Mouse (Mus musculus) hindbrain, embryonic 14.5 days (tissue): ENCODE results near the gene Col19a1. TPM values are rescaled to one million over a fixed set of nuclear protein-coding genes. Genes with fewer than 3 reads are reported as not detected.

Experiments used
- ATAC-seq: fragments of 200-750 bp; cut with Nextera tagmentation; 2 replicates; pipeline ENCODE4 v1.8.0; 2017; ENCODE audit warnings: moderate number of reproducible peaks, mild to moderate bottlenecking, moderate TSS enrichment, moderate library complexity; ENCODE audit not compliant: low FRiP score
- DNase-seq: peaks from one replicate; pipeline ENCODE4 v3.0.0-alpha.2; 2015; ENCODE audit warnings: low spot score
- H3K27ac ChIP-seq: fragments of 300-500 bp; sonication (generic); 2 replicates; pipeline ENCODE4 v1.5.1; 2014; ENCODE audit warnings: mild to moderate bottlenecking, moderate library complexity
- H3K27me3 ChIP-seq: fragments of 300-500 bp; sonication (generic); 2 replicates; pipeline ENCODE4 v1.6.1; 2014; ENCODE audit warnings: mild to moderate bottlenecking, low read length, mixed read lengths; ENCODE audit not compliant: control insufficient read depth, insufficient read depth
- H3K36me3 ChIP-seq: fragments of 300-500 bp; sonication (generic); replicated peaks from 2 replicates; pipeline ENCODE4 v1.6.1; 2014; ENCODE audit not compliant: control insufficient read depth, insufficient read depth
- H3K4me1 ChIP-seq: fragments of 300-500 bp; sonication (generic); replicated peaks from 2 replicates; pipeline ENCODE4 v1.6.1; 2014; ENCODE audit warnings: antibody characterized with exemption, low read length, mixed read lengths; ENCODE audit not compliant: control insufficient read depth, insufficient read depth
- H3K4me2 ChIP-seq: fragments of 300-500 bp; sonication (generic); replicated peaks from 2 replicates; pipeline ENCODE4 v1.6.1; 2014; ENCODE audit warnings: mild to moderate bottlenecking, moderate library complexity
- H3K4me3 ChIP-seq: fragments of 300-500 bp; sonication (generic); replicated peaks from 2 replicates; pipeline ENCODE4 v1.5.1; 2014; ENCODE audit warnings: mild to moderate bottlenecking, low read length
- H3K9ac ChIP-seq: fragments of 300-500 bp; sonication (generic); 2 replicates; pipeline ENCODE4 v1.6.1; 2014
- H3K9me3 ChIP-seq: fragments of 300-500 bp; sonication (generic); 2 replicates; pipeline ENCODE4 v1.6.1; 2016; ENCODE audit warnings: low read length; ENCODE audit not compliant: control insufficient read depth
- WGBS: fragments of 180-500 bp; shearing (Covaris S2); extraction: QIAGEN DNeasy Blood & Tissue Kit; methylation state at CpG from one replicate; pipeline ENCODE4 v1.1.7; 2014; 5-methylcytosine and 5-hydroxymethylcytosine counted together
- polyA plus RNA-seq: library from polyadenylated mRNA; unstranded; fragments of >200 nt; fragmentation: Nextera tagmentation; extraction: Ambion mirVana; gene quantifications from 2 replicates; pipeline ENCODE4 v1.2.1, GENCODE M21; 2014

The Col19a1 gene
- polyA plus RNA-seq, 1 experiment from 2014 or later, result 1.8 TPM

- WGBS, result 80% methylated on average over 18 of the region's 18 CpGs
- Histone ChIP-seq H3K9ac (no peak overlapping the region), H3K4me3 (no peak overlapping the region), H3K27me3 (no peaks in the 10 kb centered on the region), H3K4me1 (no peaks in the 10 kb centered on the region), H3K27ac (no peak overlapping the region), H3K9me3 (no peaks in the 10 kb centered on the region), H3K4me2 (no peak overlapping the region), H3K36me3 (no peaks in the 10 kb centered on the region)
- ATAC-seq (no peak), DNase-seq (no peak)
Observed at GRCm38 (mm10) chr1:24550560-24551280, 36.6 kb downstream of the Col19a1 start.

GRCm38 (mm10) chr1:24550031-24550430 lies 37.2 kb downstream of the Col19a1 start:
- no peak overlapping the region for H3K27ac ChIP-seq

DNA sequence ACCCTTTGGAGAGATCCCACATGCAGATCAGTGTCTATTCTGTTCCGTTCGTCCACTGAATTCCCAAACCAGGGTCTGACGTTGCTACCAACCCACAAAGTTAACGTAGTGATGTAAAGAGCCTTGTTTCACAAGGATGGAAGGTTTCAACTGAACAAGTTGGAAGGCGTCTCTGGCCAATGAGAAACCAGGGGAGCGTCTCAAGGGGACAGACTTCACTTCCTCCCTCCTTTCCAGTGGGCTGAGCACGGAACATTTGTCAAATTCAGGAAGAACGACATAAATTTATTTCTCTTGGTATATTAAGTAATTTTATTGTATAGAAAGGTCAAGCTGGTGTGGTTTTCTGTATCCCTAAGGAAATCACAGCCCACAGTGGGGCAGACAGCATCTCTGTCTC lies 38.2 kb downstream of the Col19a1 start:
- Histone ChIP-seq H3K4me3 (no peak overlapping the region), H3K9ac (no peak overlapping the region), H3K27me3 (no peaks in the 10 kb centered on the region), H3K36me3 (no peaks in the 10 kb centered on the region), H3K4me2 (no peak overlapping the region), H3K4me1 (no peaks in the 10 kb centered on the region), H3K9me3 (no peaks in the 10 kb centered on the region), H3K27ac (no peak overlapping the region)
- no peak for ATAC-seq
- WGBS, result 78% methylated on average over 8 of the region's 8 CpGs
- DNase-seq, result no peak

More at GRCm38 (mm10) chr1:24550031-24550430, 37.2 kb downstream of the Col19a1 start:
- Histone ChIP-seq H3K4me3 (no peak overlapping the region), H3K4me1 (no peaks in the 10 kb centered on the region), H3K4me2 (no peak overlapping the region), H3K9ac (no peak overlapping the region), H3K36me3 (no peaks in the 10 kb centered on the region), H3K27me3 (no peaks in the 10 kb centered on the region), H3K9me3 (no peaks in the 10 kb centered on the region)
- no peak for DNase-seq
- no peak for ATAC-seq
- WGBS, result 69% methylated on average over 10 of the region's 10 CpGs

DNA sequence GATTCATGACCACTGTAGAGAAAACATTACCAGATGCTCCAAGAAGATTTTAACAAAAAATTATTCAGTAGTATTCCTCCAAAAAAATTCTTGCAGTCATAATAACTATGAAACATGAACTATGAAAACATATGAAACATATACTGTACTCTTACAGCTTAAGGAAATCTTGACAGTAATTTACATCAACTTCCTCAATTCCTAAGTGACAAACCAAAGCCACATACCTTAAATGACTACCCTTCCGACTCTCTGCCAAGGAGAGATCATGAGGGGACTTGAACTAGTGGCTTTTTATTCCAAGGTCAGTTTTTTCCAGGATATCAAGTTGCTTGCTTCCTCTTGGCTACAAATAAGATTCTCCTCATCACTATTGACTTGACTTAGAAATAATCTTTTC lies 39.7 kb downstream of the Col19a1 start:
- ATAC-seq (no peak), DNase-seq (no peak)
- H3K4me3 ChIP-seq, result no peak overlapping the region
- WGBS, result 94% methylated on average over 1 of the region's 1 CpGs
- no peak overlapping the region for H3K4me2 ChIP-seq
- H3K4me1 ChIP-seq, result no peaks in the 10 kb centered on the region
- H3K27me3 ChIP-seq, result no peaks in the 10 kb centered on the region
- H3K36me3 ChIP-seq, result no peaks in the 10 kb centered on the region
- H3K27ac ChIP-seq, result no peak overlapping the region
- no peaks in the 10 kb centered on the region for H3K9me3 ChIP-seq
- no peak overlapping the region for H3K9ac ChIP-seq

GRCm38 (mm10) chr1:24539852-24540251 lies 47.4 kb downstream of the Col19a1 start:
- 78% methylated on average over 1 of the region's 1 CpGs for whole genome bisulfite sequencing
- ATAC-seq, result no peak

DNA sequence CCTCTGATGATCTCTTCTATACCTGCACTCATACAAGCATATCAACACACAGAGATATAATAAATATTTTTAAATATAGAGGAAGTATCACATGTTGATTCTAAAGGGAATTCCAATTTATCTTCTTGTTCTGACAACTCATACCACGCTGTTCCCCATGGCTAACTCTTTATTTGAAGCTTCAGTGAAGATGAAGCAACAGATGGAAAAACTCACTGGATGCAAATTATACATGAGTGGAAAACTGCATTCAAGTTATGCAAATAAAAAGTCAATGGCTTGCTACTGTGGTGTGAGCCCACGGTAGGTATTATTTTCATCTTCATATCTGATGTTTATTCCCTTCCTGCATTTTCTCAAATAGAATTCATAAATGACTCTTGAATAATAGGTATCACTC lies 60.1 kb downstream of the Col19a1 start:
- Histone ChIP-seq H3K4me2 (no peak overlapping the region), H3K36me3 (no peaks in the 10 kb centered on the region), H3K4me1 (no peaks in the 10 kb centered on the region), H3K4me3 (no peak overlapping the region), H3K27ac (no peak overlapping the region), H3K9me3 (no peaks in the 10 kb centered on the region), H3K9ac (no peak overlapping the region), H3K27me3 (no peaks in the 10 kb centered on the region)
- ATAC-seq, result no peak
- 81% methylated on average over 2 of the region's 2 CpGs for WGBS
- no peak for DNase-seq

More at GRCm38 (mm10) chr1:24539852-24540251, 47.4 kb downstream of the Col19a1 start:
- no peaks in the 10 kb centered on the region for H3K4me1 ChIP-seq
- H3K36me3 ChIP-seq, result no peaks in the 10 kb centered on the region
- no peak overlapping the region for H3K9ac ChIP-seq
- H3K9me3 ChIP-seq, result no peaks in the 10 kb centered on the region
- H3K27ac ChIP-seq, result no peak overlapping the region
- H3K4me2 ChIP-seq, result no peak overlapping the region
- DNase-seq, result no peak
- H3K27me3 ChIP-seq, result no peaks in the 10 kb centered on the region
- no peak overlapping the region for H3K4me3 ChIP-seq

GRCm38 (mm10) chr1:24517462-24517861 lies 69.8 kb downstream of the Col19a1 start:
- WGBS, result 83% methylated on average over 4 of the region's 4 CpGs
- no peak for ATAC-seq
- Histone ChIP-seq H3K27ac (no peak overlapping the region), H3K27me3 (no peaks in the 10 kb centered on the region), H3K36me3 (no peaks in the 10 kb centered on the region), H3K4me1 (no peaks in the 10 kb centered on the region), H3K9me3 (no peaks in the 10 kb centered on the region), H3K4me3 (no peak overlapping the region), H3K4me2 (no peak overlapping the region), H3K9ac (no peak overlapping the region)
- DNase-seq, result no peak

GRCm38 (mm10) chr1:24515341-24515740 lies 71.9 kb downstream of the Col19a1 start:
- DNase-seq, result no peak
- H3K9ac ChIP-seq, result no peak overlapping the region
- no peak overlapping the region for H3K27ac ChIP-seq
- no peak overlapping the region for H3K4me3 ChIP-seq
- no peaks in the 10 kb centered on the region for H3K9me3 ChIP-seq
- H3K4me1 ChIP-seq, result no peaks in the 10 kb centered on the region
- WGBS, result 90% methylated on average over 5 of the region's 5 CpGs
- no peaks in the 10 kb centered on the region for H3K27me3 ChIP-seq
- no peak overlapping the region for H3K4me2 ChIP-seq
- no peak for ATAC-seq
- no peaks in the 10 kb centered on the region for H3K36me3 ChIP-seq

- Histone ChIP-seq H3K4me2 (no peak overlapping the region), H3K4me3 (no peak overlapping the region), H3K27ac (no peak overlapping the region), H3K36me3 (no peaks in the 10 kb centered on the region), H3K9ac (no peak overlapping the region), H3K27me3 (no peaks in the 10 kb centered on the region), H3K4me1 (no peaks in the 10 kb centered on the region), H3K9me3 (no peaks in the 10 kb centered on the region)
- 83% methylated on average over 6 of the region's 6 CpGs for WGBS
- ATAC-seq (no peak), DNase-seq (no peak)
Observed at GRCm38 (mm10) chr1:24511536-24511935, 75.7 kb downstream of the Col19a1 start.

DNA sequence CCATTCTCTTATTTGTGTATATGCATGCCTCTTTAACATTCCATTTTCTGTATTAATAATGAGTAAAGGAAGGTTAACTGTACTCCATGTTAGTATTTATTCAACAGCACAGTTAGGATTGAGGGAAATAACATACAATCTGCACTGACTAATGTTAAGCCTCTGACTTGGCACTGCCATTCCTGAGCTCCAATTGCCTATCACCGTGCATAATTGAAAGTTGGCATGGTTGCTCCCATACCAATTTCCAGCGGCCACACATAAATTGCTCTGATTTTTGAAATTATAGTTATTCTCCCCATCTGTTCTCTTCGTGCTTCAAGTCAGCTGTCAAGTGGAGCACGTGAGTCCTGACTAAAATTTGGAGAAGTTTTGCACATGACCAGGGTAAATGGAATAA lies 91.9 kb downstream of the Col19a1 start:
- Histone ChIP-seq H3K9ac (no peak overlapping the region), H3K27me3 (no peaks in the 10 kb centered on the region), H3K4me1 (no peaks in the 10 kb centered on the region), H3K4me3 (no peak overlapping the region), H3K36me3 (no peaks in the 10 kb centered on the region), H3K27ac (no peak overlapping the region), H3K9me3 (no peaks in the 10 kb centered on the region), H3K4me2 (no peak overlapping the region)
- 83% methylated on average over 4 of the region's 4 CpGs for WGBS
- ATAC-seq, result no peak
- no peak for DNase-seq
